Mouse (Mus musculus): ENCODE measurements around the gene Ythdf1. TPM values are rescaled to one million over a fixed set of nuclear protein-coding genes. Genes with fewer than 3 reads are reported as not detected.

Gene Ythdf1
- polyA plus RNA-seq, 1 experiment from 2014 or later = 33.1 TPM

DNA sequence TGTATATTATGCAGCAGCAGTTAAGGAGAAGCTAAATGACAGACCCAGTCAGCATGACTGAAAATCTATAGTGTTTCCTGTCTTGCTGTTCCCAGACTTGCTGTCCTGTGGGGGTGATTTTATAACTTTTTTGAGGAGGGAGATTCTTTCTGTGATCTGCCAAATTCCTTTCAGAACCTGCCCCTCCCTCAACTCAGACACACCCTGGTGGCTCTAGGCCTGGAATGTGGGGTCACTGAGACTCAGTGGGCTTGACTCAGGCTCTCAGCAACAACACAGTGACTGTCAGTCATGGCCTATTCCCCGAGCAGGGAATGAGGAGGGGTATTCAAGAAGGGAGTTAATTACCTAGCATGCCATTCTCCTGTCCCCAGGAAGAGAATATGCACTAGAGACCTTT is 29.2 kb upstream of the Ythdf1 start:
- H3K4me1 ChIP-seq = peaks cover 42% of the 10 kb centered on the region
- no peaks in the 10 kb centered on the region for H3K9me3 ChIP-seq (replicated peaks)
- no peak overlapping the region for H3K4me2 ChIP-seq
- H3K9ac ChIP-seq = no peak overlapping the region
- no peak for ATAC-seq
- no peak overlapping the region for H3K27ac ChIP-seq
- no peaks in the 10 kb centered on the region for H3K36me3 ChIP-seq (ENCODE audit: poor library complexity, severe bottlenecking)
- no peak overlapping the region for H3K4me3 ChIP-seq
- H3K27me3 ChIP-seq = no peaks in the 10 kb centered on the region
- 11% methylated on average over 1 of the region's 1 CpGs for WGBS

GRCm38 (mm10) chr2:180941869-180942268 is 21.1 kb upstream of the Ythdf1 start:
- Histone ChIP-seq H3K27ac (peak overlapping the region; percentile 36; the same call in 1 of the 2 replicates), H3K9ac (no peak overlapping the region), H3K4me2 (no peak overlapping the region), H3K27me3 (no peaks in the 10 kb centered on the region), H3K4me3 (no peak overlapping the region), H3K4me1 (no peaks in the 10 kb centered on the region), H3K36me3 (ENCODE audit: poor library complexity, severe bottlenecking) (peaks cover 18% of the 10 kb centered on the region), H3K9me3 (replicated peaks) (no peaks in the 10 kb centered on the region)
- ATAC-seq = peak; percentile 58

DNA sequence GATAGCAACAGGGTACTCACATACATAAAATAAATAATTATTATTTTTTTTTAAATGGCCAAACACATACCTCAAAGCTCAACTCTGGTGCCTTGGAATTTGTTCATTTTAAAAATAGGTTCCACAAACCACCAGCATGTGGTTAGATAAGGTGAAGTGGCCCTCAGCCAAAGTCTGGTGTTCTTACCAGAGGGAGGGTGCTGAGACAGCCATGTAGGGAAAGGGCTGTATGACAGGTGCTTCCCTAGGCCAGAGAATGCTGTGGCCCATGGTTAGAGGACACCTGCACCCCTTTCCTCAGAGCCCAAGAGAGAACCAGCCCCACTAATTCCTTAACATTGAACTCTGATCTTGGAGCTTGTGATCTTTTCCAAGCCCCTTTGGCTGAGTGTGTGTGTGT is 19.4 kb upstream of the Ythdf1 start:
- peaks cover 20% of the 10 kb centered on the region for H3K36me3 ChIP-seq (ENCODE audit: poor library complexity, severe bottlenecking)
- no peaks in the 10 kb centered on the region for H3K27me3 ChIP-seq
- H3K4me1 ChIP-seq = no peaks in the 10 kb centered on the region
- no peak overlapping the region for H3K27ac ChIP-seq
- ATAC-seq = no peak
- no peak overlapping the region for H3K4me2 ChIP-seq
- H3K4me3 ChIP-seq = no peak overlapping the region
- H3K9me3 ChIP-seq (replicated peaks) = no peaks in the 10 kb centered on the region
- H3K9ac ChIP-seq = no peak overlapping the region

- 86% methylated on average over 1 of the region's 1 CpGs for WGBS
- no peaks in the 10 kb centered on the region for H3K9me3 ChIP-seq (replicated peaks)
- H3K4me3 ChIP-seq = no peak overlapping the region
- 0 out of 2 replicates have a peak, but pooled peaks cover 4% of the 10 kb centered on the region for H3K4me1 ChIP-seq
- H3K4me2 ChIP-seq = no peak overlapping the region
- peaks cover 11% of the 10 kb centered on the region; the same call in 1 of the 2 replicates for H3K36me3 ChIP-seq (ENCODE audit: poor library complexity, severe bottlenecking)
- no peak for ATAC-seq
- H3K27me3 ChIP-seq = no peaks in the 10 kb centered on the region
- no peak overlapping the region for H3K27ac ChIP-seq
- no peak overlapping the region for H3K9ac ChIP-seq
These were observed 11.7 kb upstream of the Ythdf1 start for GRCm38 (mm10) chr2:180932418-180932817.

- no peak for ATAC-seq
- Histone ChIP-seq H3K4me2 (no peak within 1 kb of the TSS), H3K27ac (no peak within 1 kb of the TSS), H3K4me1 (0 out of 2 replicates have a peak, but pooled peaks cover 4% of the 10 kb centered on the region), H3K4me3 (no peak within 1 kb of the TSS), H3K27me3 (peaks cover 7% of the 10 kb centered on the region; the same call in 1 of the 2 replicates), H3K36me3 (ENCODE audit: poor library complexity, severe bottlenecking) (0 out of 2 replicates have a peak, but pooled peaks cover 2% of the 10 kb centered on the region), H3K9me3 (replicated peaks) (no peaks in the 10 kb centered on the region), H3K9ac (peak within 1 kb of the TSS; percentile 45; the same call in 1 of the 2 replicates)
- 39% methylated on average over 4 of the region's 4 CpGs for WGBS
These were observed 8.0 kb upstream of the Ythdf1 start, which contains the start of gene Birc7 for GRCm38 (mm10) chr2:180928723-180929122. Gene Birc7 (plus strand): TSS chr2:180929023.

DNA sequence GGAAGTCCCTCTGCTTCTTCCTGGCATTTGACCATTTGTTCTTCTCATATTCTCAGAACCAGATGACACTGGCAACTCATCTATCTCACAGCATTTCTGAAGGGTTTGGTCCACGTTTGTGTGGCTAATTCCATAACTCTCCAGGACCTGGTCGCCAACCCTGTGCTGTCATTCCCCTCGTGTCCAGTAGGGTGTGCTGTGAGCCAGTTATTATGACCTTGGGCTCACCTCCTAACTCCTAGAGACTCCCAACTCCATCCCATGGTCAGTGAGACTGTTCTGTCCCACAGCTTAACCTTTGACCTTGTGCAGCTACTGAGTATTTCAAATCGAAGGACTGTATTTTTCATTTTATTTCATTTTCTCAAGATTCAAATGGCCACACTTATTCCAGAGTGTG is 4.4 kb upstream of the Ythdf1 start:
- Histone ChIP-seq H3K27me3 (peaks cover 14% of the 10 kb centered on the region; the same call in 1 of the 2 replicates), H3K9ac (no peak overlapping the region), H3K4me3 (no peak overlapping the region), H3K27ac (no peak overlapping the region), H3K9me3 (replicated peaks) (no peaks in the 10 kb centered on the region), H3K4me1 (peaks cover 8% of the 10 kb centered on the region; the same call in 1 of the 2 replicates), H3K36me3 (ENCODE audit: poor library complexity, severe bottlenecking) (no peaks in the 10 kb centered on the region), H3K4me2 (no peak overlapping the region)
- 6% methylated on average over 4 of the region's 4 CpGs for WGBS
- no peak for ATAC-seq

DNA sequence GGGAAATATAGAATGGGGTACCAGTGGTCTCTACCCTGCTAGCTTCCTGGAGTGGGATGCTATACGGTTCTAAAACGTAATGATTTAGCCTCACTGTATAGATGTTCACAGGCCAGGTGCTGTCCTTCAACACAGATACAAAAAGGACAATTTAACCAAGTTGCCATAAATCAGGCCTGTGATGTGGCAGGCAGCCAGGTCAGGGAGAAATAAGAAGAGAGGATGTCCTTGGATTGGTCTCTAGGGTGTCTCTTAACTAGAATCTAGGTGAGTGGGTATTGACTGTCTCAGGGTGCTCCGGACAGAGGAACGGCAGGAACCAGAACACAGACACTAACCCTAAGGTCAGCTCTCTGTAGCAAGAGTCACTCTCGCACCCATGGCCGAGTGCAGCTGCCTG is 2.0 kb upstream of the Ythdf1 start:
- no peak for ATAC-seq
- 95% methylated on average over 6 of the region's 6 CpGs for WGBS
- Histone ChIP-seq H3K9me3 (replicated peaks) (no peaks in the 10 kb centered on the region), H3K27ac (no peak overlapping the region), H3K9ac (no peak overlapping the region), H3K36me3 (ENCODE audit: poor library complexity, severe bottlenecking) (peaks cover 11% of the 10 kb centered on the region), H3K4me2 (no peak overlapping the region), H3K4me3 (no peak overlapping the region), H3K4me1 (peaks cover 17% of the 10 kb centered on the region), H3K27me3 (peaks cover 14% of the 10 kb centered on the region; the same call in 1 of the 2 replicates)

DNA sequence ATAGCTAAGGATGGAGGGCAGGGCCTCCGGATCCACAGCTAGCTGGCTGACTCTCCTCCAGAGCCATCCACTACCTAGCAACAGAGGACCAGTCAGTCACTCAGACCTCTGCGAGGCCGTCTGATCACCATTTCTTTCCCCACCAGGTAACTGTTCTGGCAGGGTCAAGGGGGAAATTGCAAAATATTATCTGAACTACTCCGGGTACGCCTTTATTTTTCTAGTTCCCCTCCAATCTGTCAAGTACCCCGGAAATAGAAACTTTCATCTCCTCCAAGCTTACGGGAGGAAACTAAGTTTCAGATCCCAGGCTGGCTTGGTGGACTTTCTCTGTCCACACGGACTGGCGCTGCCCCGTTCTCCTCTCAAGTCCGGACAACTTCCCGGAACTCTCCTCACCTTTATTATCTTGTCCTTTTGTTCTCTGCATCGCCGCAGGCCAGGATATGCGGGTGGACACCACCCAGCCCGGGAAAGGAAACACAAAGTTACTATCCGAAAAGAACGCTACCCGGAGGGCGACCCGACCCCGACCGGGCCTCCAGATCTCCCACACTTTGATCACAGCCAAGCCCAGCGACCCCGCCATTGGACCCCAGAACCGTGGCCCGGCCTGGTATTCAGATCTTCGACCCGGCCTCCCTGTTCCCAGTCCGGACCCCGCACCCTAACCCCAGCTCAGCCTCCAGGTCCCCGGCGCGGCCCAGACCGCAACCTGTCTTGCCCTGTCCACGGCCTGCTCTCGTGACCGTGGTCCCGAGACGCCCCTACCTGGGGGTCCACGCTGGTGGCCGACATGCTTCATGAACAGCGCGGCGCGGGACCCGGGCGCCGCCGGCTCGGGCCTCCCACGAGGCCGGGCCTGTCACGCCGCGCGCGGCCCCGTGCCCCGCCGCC is 588 bp downstream of the Ythdf1 start:
- ATAC-seq = peak; percentile 73
- Histone ChIP-seq H3K27me3 (peaks cover 14% of the 10 kb centered on the region; the same call in 1 of the 2 replicates), H3K36me3 (ENCODE audit: poor library complexity, severe bottlenecking) (peaks cover 34% of the 10 kb centered on the region), H3K9me3 (replicated peaks) (no peaks in the 10 kb centered on the region), H3K9ac (peak overlapping the region; percentile 98), H3K4me1 (peaks cover 17% of the 10 kb centered on the region), H3K4me2 (peak overlapping the region; percentile 93), H3K27ac (peak overlapping the region; percentile 61; the same call in 1 of the 2 replicates), H3K4me3 (peak overlapping the region; percentile 100)
- under 1% methylated on average over 49 of the region's 61 CpGs for WGBS

- peaks cover 13% of the 10 kb centered on the region for H3K4me1 ChIP-seq
- H3K4me2 ChIP-seq = no peak overlapping the region
- H3K36me3 ChIP-seq (ENCODE audit: poor library complexity, severe bottlenecking) = peaks cover 73% of the 10 kb centered on the region
- 91% methylated on average over 3 of the region's 3 CpGs for WGBS
- no peaks in the 10 kb centered on the region for H3K27me3 ChIP-seq
- ATAC-seq = no peak
- no peak overlapping the region for H3K4me3 ChIP-seq
- no peaks in the 10 kb centered on the region for H3K9me3 ChIP-seq (replicated peaks)
- no peak overlapping the region for H3K9ac ChIP-seq
- no peak overlapping the region for H3K27ac ChIP-seq
These were observed 4.8 kb downstream of the Ythdf1 start for GRCm38 (mm10) chr2:180915886-180916433.

GRCm38 (mm10) chr2:180910928-180911327 is 9.8 kb downstream of the Ythdf1 start:
- no peaks in the 10 kb centered on the region for H3K9me3 ChIP-seq (replicated peaks)
- H3K27ac ChIP-seq = no peak overlapping the region
- H3K4me2 ChIP-seq = no peak overlapping the region
- peaks cover 8% of the 10 kb centered on the region; the same call in 1 of the 2 replicates for H3K4me1 ChIP-seq
- no peaks in the 10 kb centered on the region for H3K27me3 ChIP-seq
- H3K36me3 ChIP-seq (ENCODE audit: poor library complexity, severe bottlenecking) = peaks cover 86% of the 10 kb centered on the region
- H3K4me3 ChIP-seq = no peak overlapping the region
- 96% methylated on average over 12 of the region's 12 CpGs for WGBS
- no peak for ATAC-seq
- no peak overlapping the region for H3K9ac ChIP-seq

GRCm38 (mm10) chr2:180905556-180906221 is 15.1 kb downstream of the Ythdf1 start:
- 83% methylated on average over 5 of the region's 5 CpGs for WGBS

More at GRCm38 (mm10) chr2:180905556-180906221, 15.1 kb downstream of the Ythdf1 start:
- Histone ChIP-seq H3K9me3 (replicated peaks) (no peaks in the 10 kb centered on the region), H3K27ac (no peak overlapping the region), H3K9ac (no peak overlapping the region), H3K4me3 (no peak overlapping the region), H3K4me1 (peaks cover 12% of the 10 kb centered on the region; the same call in 1 of the 2 replicates), H3K36me3 (ENCODE audit: poor library complexity, severe bottlenecking) (peaks cover 60% of the 10 kb centered on the region), H3K4me2 (no peak overlapping the region), H3K27me3 (no peaks in the 10 kb centered on the region)
- no peak for ATAC-seq
